Mouse (Mus musculus) liver, embryonic 13.5 days (tissue): ENCODE data around the gene Pdcd11. TPM values are rescaled to one million over a fixed set of nuclear protein-coding genes. Genes with fewer than 3 reads are reported as not detected.

Source experiments
- ATAC-seq: fragments of 200-750 bp; cut with Nextera tagmentation; 2 replicates; pipeline ENCODE4 v1.8.0; 2017; ENCODE audit warnings: low read depth, mild to moderate bottlenecking, moderate number of reproducible peaks, moderate library complexity
- DNase-seq: peaks from one replicate; pipeline ENCODE4 v3.0.0; 2022
- H3K27ac ChIP-seq: fragments of 300-500 bp; sonication (generic); 2 replicates; pipeline ENCODE4 v1.5.1; 2015; ENCODE audit warnings: moderate library complexity, mild to moderate bottlenecking, inconsistent platforms
- H3K27me3 ChIP-seq: fragments of 300-500 bp; sonication (generic); 2 replicates; pipeline ENCODE4 v1.6.1; 2015; ENCODE audit warnings: mild to moderate bottlenecking, inconsistent platforms
- H3K36me3 ChIP-seq: fragments of 300-500 bp; sonication (generic); 2 replicates; pipeline ENCODE4 v1.6.1; 2015; ENCODE audit warnings: mild to moderate bottlenecking, inconsistent platforms
- H3K4me1 ChIP-seq: fragments of 300-500 bp; sonication (generic); replicated peaks from 2 replicates; pipeline ENCODE4 v1.6.1; 2015; ENCODE audit warnings: inconsistent platforms
- H3K4me2 ChIP-seq: fragments of 300-500 bp; sonication (generic); 2 replicates; pipeline ENCODE4 v1.6.1; 2015; ENCODE audit warnings: inconsistent platforms, mild to moderate bottlenecking, moderate library complexity
- H3K4me3 ChIP-seq: fragments of 300-500 bp; sonication (generic); replicated peaks from 2 replicates; pipeline ENCODE4 v1.5.1; 2015; ENCODE audit warnings: mild to moderate bottlenecking, inconsistent platforms
- H3K9ac ChIP-seq: fragments of 300-500 bp; sonication (generic); 2 replicates; pipeline ENCODE4 v1.6.1; 2015; ENCODE audit warnings: mild to moderate bottlenecking, inconsistent platforms
- H3K9me3 ChIP-seq: fragments of 300-500 bp; sonication (generic); replicated peaks from 2 replicates; pipeline ENCODE4 v1.6.1; 2016; ENCODE audit warnings: inconsistent platforms
- WGBS: fragments of 180-500 bp; shearing (Covaris S2); methylation state at CpG from one replicate; pipeline ENCODE4 v1.1.7; 2015; ENCODE audit not compliant: insufficient replicate concordance; 5-methylcytosine and 5-hydroxymethylcytosine counted together
- polyA plus RNA-seq: library from polyadenylated mRNA; unstranded; fragments of >200 nt; fragmentation: Nextera tagmentation; extraction: Ambion mirVana; gene quantifications from 2 replicates; pipeline ENCODE4 v1.2.1, GENCODE M21; 2015

The Pdcd11 gene
- polyA plus RNA-seq, 1 experiment from 2014 or later = 6.5 TPM

DNA sequence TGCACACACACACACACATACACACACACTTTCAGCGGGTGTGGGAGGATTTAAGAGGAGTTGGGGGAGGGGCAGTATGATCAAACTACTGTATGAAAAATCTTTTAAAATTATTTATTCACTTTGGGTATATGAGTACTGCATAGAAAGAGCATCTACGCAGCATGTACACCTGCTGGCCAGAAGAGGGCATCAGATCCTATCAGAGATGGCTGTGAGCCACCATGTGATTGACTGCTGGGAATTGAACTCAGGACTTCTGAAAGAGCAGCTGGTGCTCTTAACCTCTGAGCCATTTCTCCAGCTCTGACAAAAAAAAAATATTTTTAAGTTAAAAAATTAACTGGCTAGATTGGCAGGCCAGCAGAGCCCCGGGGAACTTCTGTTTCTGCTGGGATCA is 83.9 kb downstream of the Pdcd11 start:
- ATAC-seq (no peak), DNase-seq (no peak)
- Histone ChIP-seq H3K4me3 (no peak overlapping the region), H3K27me3 (peaks cover 36% of the 10 kb centered on the region), H3K36me3 (no peaks in the 10 kb centered on the region), H3K9me3 (no peaks in the 10 kb centered on the region), H3K4me2 (no peak overlapping the region), H3K4me1 (peaks cover 9% of the 10 kb centered on the region; the same call in 1 of the 2 replicates), H3K9ac (no peak overlapping the region), H3K27ac (no peak overlapping the region)
- 42% methylated on average over 3 of the region's 3 CpGs for whole genome bisulfite sequencing

- H3K9ac ChIP-seq = no peak overlapping the region
- DNase-seq = no peak
- H3K27ac ChIP-seq = no peak overlapping the region
- H3K9me3 ChIP-seq = no peaks in the 10 kb centered on the region
- H3K4me2 ChIP-seq = no peak overlapping the region
- H3K4me3 ChIP-seq = no peak overlapping the region
- WGBS = 43% methylated on average over 2 of the region's 2 CpGs
- peaks cover 9% of the 10 kb centered on the region; the same call in 1 of the 2 replicates for H3K4me1 ChIP-seq
- no peak for ATAC-seq
- peaks cover 46% of the 10 kb centered on the region for H3K27me3 ChIP-seq
- H3K36me3 ChIP-seq = no peaks in the 10 kb centered on the region
Observed at GRCm38 (mm10) chr19:47175472-47175871, 84.9 kb downstream of the Pdcd11 start.

DNA sequence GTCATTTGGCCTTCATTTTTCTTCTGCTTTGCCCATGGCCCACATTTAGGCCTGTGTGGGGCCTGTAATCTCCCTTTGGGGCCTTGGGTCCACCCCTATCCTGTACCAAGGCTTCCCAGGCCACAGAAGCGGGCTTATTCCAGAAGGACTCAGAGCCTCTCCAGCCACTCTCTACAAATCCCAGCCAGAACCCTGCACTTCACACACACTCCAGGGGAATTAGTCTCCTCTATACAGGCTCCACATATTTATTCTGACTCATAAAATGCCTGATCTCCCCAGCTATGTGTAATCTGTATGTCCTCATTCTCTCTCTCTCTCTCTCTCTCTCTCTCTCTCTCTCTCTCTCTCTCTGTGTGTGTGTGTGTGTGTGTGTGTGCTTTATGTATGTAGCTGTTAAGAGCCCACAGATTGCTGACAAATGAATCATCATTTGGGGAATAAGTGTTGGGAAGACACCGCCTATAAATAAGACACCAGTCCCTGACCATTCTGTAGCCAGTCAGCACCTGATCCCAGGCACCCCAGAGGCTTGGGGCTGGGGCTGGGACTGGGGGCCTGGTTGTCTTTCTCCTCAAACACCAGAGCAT is 86.4 kb downstream of the Pdcd11 start:
- Histone ChIP-seq H3K36me3 (no peaks in the 10 kb centered on the region), H3K4me2 (no peak overlapping the region), H3K9ac (no peak overlapping the region), H3K27ac (no peak overlapping the region), H3K4me1 (peaks cover 9% of the 10 kb centered on the region; the same call in 1 of the 2 replicates), H3K4me3 (no peak overlapping the region), H3K27me3 (peaks cover 60% of the 10 kb centered on the region), H3K9me3 (peaks cover 4% of the 10 kb centered on the region; the same call in 1 of the 2 replicates)
- 56% methylated on average over 2 of the region's 2 CpGs for WGBS
- DNase-seq = no peak
- ATAC-seq = no peak

DNA sequence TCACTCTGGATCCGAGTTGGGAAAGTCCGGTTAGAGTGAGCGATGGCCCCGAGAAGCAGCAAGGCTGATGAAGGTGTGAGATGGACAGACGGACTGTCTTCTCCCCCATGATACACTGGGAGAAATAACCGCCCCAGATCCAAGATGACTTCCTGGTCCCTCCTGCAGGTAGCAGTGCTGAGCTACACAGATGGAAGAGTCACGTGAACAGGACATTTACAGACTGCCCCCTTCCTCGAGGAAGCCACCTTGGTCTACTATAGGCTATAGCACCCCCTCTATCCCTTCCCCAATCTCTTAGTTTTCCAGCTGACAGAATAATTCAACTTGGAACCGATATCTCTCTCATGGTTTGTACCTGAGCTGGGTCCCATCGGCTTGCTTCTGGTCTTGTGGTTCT is 87.4 kb downstream of the Pdcd11 start:
- Histone ChIP-seq H3K4me3 (peak overlapping the region; percentile 57; the same call in 1 of the 2 replicates), H3K36me3 (no peaks in the 10 kb centered on the region), H3K9ac (no peak overlapping the region), H3K27ac (no peak overlapping the region), H3K4me1 (peaks cover 9% of the 10 kb centered on the region; the same call in 1 of the 2 replicates), H3K9me3 (peaks cover 4% of the 10 kb centered on the region; the same call in 1 of the 2 replicates), H3K4me2 (peak overlapping the region; percentile 75), H3K27me3 (peaks cover 60% of the 10 kb centered on the region)
- DNase-seq (no peak), ATAC-seq (no peak)
- 18% methylated on average over 10 of the region's 10 CpGs for WGBS

- Histone ChIP-seq H3K9ac (peak within 1 kb of the TSS; percentile 39), H3K9me3 (peaks cover 4% of the 10 kb centered on the region; the same call in 1 of the 2 replicates), H3K4me3 (peak within 1 kb of the TSS; percentile 57), H3K4me2 (peak within 1 kb of the TSS; percentile 75), H3K36me3 (no peaks in the 10 kb centered on the region), H3K27ac (no peak within 1 kb of the TSS), H3K4me1 (peaks cover 9% of the 10 kb centered on the region; the same call in 1 of the 2 replicates), H3K27me3 (peaks cover 60% of the 10 kb centered on the region)
- no peak for DNase-seq
- WGBS = under 1% methylated on average over 82 of the region's 98 CpGs
- no peak for ATAC-seq
Observed at GRCm38 (mm10) chr19:47178431-47179271, 88.1 kb downstream of the Pdcd11 start, which contains the start of gene Neurl1a. Neurl1a (plus strand) TSS chr19:47178820.

GRCm38 (mm10) chr19:47179272-47179809 is 88.8 kb downstream of the Pdcd11 start:
- H3K27me3 ChIP-seq = peaks cover 60% of the 10 kb centered on the region
- no peak for DNase-seq
- H3K4me1 ChIP-seq = peaks cover 9% of the 10 kb centered on the region; the same call in 1 of the 2 replicates
- H3K27ac ChIP-seq = no peak overlapping the region
- under 1% methylated on average over 42 of the region's 42 CpGs for WGBS
- H3K4me3 ChIP-seq = peak overlapping the region; percentile 57
- ATAC-seq = no peak
- peaks cover 4% of the 10 kb centered on the region; the same call in 1 of the 2 replicates for H3K9me3 ChIP-seq
- peak overlapping the region; percentile 39 for H3K9ac ChIP-seq
- no peaks in the 10 kb centered on the region for H3K36me3 ChIP-seq
- peak overlapping the region; percentile 75 for H3K4me2 ChIP-seq

GRCm38 (mm10) chr19:47180011-47180410 is 89.4 kb downstream of the Pdcd11 start:
- DNase-seq = no peak
- Histone ChIP-seq H3K27me3 (peaks cover 60% of the 10 kb centered on the region), H3K36me3 (no peaks in the 10 kb centered on the region), H3K4me2 (0 out of 2 replicates have a peak overlapping the region, but pooled peaks have one; percentile 75), H3K27ac (no peak overlapping the region), H3K4me1 (peaks cover 9% of the 10 kb centered on the region; the same call in 1 of the 2 replicates), H3K4me3 (no peak overlapping the region), H3K9me3 (peaks cover 4% of the 10 kb centered on the region; the same call in 1 of the 2 replicates), H3K9ac (no peak overlapping the region)
- ATAC-seq = no peak
- WGBS = 17% methylated on average over 8 of the region's 8 CpGs

Other genes with a start within 250 kb of the Pdcd11 start
- 0.58 and 0.71 TPM in 2 replicates for gene Ina, start 76.1 kb upstream of the Pdcd11 start, polyA plus RNA-seq
- gene Nt5c2, start 75.6 kb upstream of the Pdcd11 start, polyA plus RNA-seq = 61.0 and 69.1 TPM in 2 replicates
- 11.3 and 13.7 TPM in 2 replicates for gene Pcgf6, start 39.9 kb upstream of the Pdcd11 start, polyA plus RNA-seq
- 4.3 TPM in 2 replicates for gene Taf5, start 23.0 kb upstream of the Pdcd11 start, polyA plus RNA-seq
- gene Usmg5, start 121 bp upstream of the Pdcd11 start, polyA plus RNA-seq = 965 and 1,062 TPM in 2 replicates
- gene Calhm2, start 47.5 kb downstream of the Pdcd11 start, polyA plus RNA-seq = 1.6 and 1.9 TPM in 2 replicates
- not detected in 2 replicates for gene Calhm1, start 53.5 kb downstream of the Pdcd11 start, polyA plus RNA-seq
- not detected in 2 replicates for gene Calhm3, start 67.0 kb downstream of the Pdcd11 start, polyA plus RNA-seq
- 1.1 and 1.3 TPM in 2 replicates for gene Neurl1a, start 88.1 kb downstream of the Pdcd11 start, polyA plus RNA-seq